Mouse (Mus musculus) C2C12 (cell line): ENCODE measurements around the gene Atp6v1a. TPM values are rescaled to one million over a fixed set of nuclear protein-coding genes. Genes with fewer than 3 reads are reported as not detected.

ENCODE experiments used
- H3K27me3 ChIP-seq: one replicate; pipeline ENCODE4 v1.6.1; 2011; ENCODE audit not compliant: control insufficient read depth, insufficient read depth, insufficient read length
- H3K36me3 ChIP-seq: one replicate; pipeline ENCODE4 v1.6.1; 2011; ENCODE audit not compliant: control insufficient read depth, insufficient read depth
- H3K4me3 ChIP-seq: one replicate; pipeline ENCODE4 v1.5.1; 2011; ENCODE audit warnings: mild to moderate bottlenecking, control low read depth; ENCODE audit not compliant: poor library complexity, insufficient read depth, severe bottlenecking
- H3K79me2 ChIP-seq: one replicate; pipeline ENCODE4 v1.6.1; 2011; ENCODE audit not compliant: control insufficient read depth, insufficient read depth
- H3K79me3 ChIP-seq: one replicate; pipeline ENCODE4 v1.6.1; 2011; ENCODE audit warnings: low read depth, control low read depth
- H3ac ChIP-seq: one replicate; pipeline ENCODE3; 2011; ENCODE audit warnings: low read depth; ENCODE audit not compliant: control insufficient read depth, insufficient read length
- CEBPB ChIP-seq: IDR thresholded peaks from one replicate; pipeline ENCODE4 v1.6.1; 2011; ENCODE audit warnings: low read depth, mild to moderate bottlenecking, control low read depth, moderate library complexity
- CTCF ChIP-seq: IDR thresholded peaks from one replicate; pipeline ENCODE4 v1.5.1; 2011; ENCODE audit not compliant: control insufficient read depth, insufficient read depth, insufficient read length
- FOSL1 ChIP-seq: IDR thresholded peaks from one replicate; pipeline ENCODE4 v1.8.0; 2011; ENCODE audit warnings: mild to moderate bottlenecking, low read length; ENCODE audit not compliant: poor library complexity, insufficient read depth, severe bottlenecking
- MAX ChIP-seq: IDR thresholded peaks from one replicate; pipeline ENCODE4 v1.6.1; 2011; ENCODE audit warnings: mild to moderate bottlenecking, control low read depth
- MYOD1 ChIP-seq: IDR thresholded peaks from one replicate; pipeline ENCODE4 v1.6.1; 2011; ENCODE audit warnings: low read depth; ENCODE audit not compliant: control insufficient read depth, insufficient read length
- MYOG ChIP-seq: IDR thresholded peaks from one replicate; pipeline ENCODE4 v1.6.1; 2011; ENCODE audit not compliant: control insufficient read depth, insufficient read length; ENCODE audit errors: extremely low read depth
- USF1 ChIP-seq: IDR thresholded peaks from one replicate; pipeline ENCODE4 v1.6.1; 2011; ENCODE audit warnings: low read depth, mild to moderate bottlenecking, control low read depth, moderate library complexity
- polyA plus RNA-seq: library from polyadenylated mRNA; unstranded; fragments of >200 nt; fragmentation: generic; extraction: Trizol; gene quantifications from one replicate; pipeline ENCODE4 v1.2.1, GENCODE M21; 2012; ENCODE audit warnings: missing spikeins

Atp6v1a gene
- polyA plus RNA-seq, 1 experiment = 29.1 TPM

- Histone ChIP-seq H3K79me3 (peaks cover 22% of the 10 kb centered on the region), H3K79me2 (peaks cover 59% of the 10 kb centered on the region), H3K4me3 (no peak overlapping the region), H3ac (no peak overlapping the region), H3K27me3 (no peaks in the 10 kb centered on the region), H3K36me3 (no peaks in the 10 kb centered on the region)
- no peak for TF ChIP-seq MYOG
- TF ChIP-seq MAX = no peak
- no peak for TF ChIP-seq USF1
Measured at GRCm38 (mm10) chr16:44132300-44132699, 7.2 kb downstream of the Atp6v1a start.

- Histone ChIP-seq H3K79me3 (peaks cover 23% of the 10 kb centered on the region), H3K36me3 (no peaks in the 10 kb centered on the region), H3K79me2 (peaks cover 52% of the 10 kb centered on the region), H3K27me3 (no peaks in the 10 kb centered on the region), H3K4me3 (no peak overlapping the region), H3ac (no peak overlapping the region)
- no peak for TF ChIP-seq CTCF
- TF ChIP-seq FOSL1 = no peak
- TF ChIP-seq MAX = no peak
- no peak for TF ChIP-seq USF1
- TF ChIP-seq MYOD1 = peak; percentile 63
- no peak for TF ChIP-seq CEBPB
- TF ChIP-seq MYOG = no peak
Measured at GRCm38 (mm10) chr16:44126437-44126836, 13.1 kb downstream of the Atp6v1a start.

- H3K4me3 ChIP-seq = no peak overlapping the region
- TF ChIP-seq CTCF (no peak), CEBPB (no peak)
- H3K36me3 ChIP-seq = no peaks in the 10 kb centered on the region
- no peaks in the 10 kb centered on the region for H3K27me3 ChIP-seq
- peaks cover 48% of the 10 kb centered on the region for H3K79me2 ChIP-seq
- H3K79me3 ChIP-seq = peaks cover 20% of the 10 kb centered on the region
- H3ac ChIP-seq = no peak overlapping the region
Measured at GRCm38 (mm10) chr16:44125436-44125835, 14.1 kb downstream of the Atp6v1a start.

GRCm38 (mm10) chr16:44124713-44125112 is 14.8 kb downstream of the Atp6v1a start:
- Histone ChIP-seq H3K79me3 (peaks cover 20% of the 10 kb centered on the region), H3K27me3 (no peaks in the 10 kb centered on the region), H3K79me2 (peaks cover 43% of the 10 kb centered on the region), H3K4me3 (no peak overlapping the region), H3K36me3 (peaks cover 4% of the 10 kb centered on the region), H3ac (no peak overlapping the region)
- TF ChIP-seq MYOD1 (no peak), CTCF (no peak), MYOG (no peak), FOSL1 (no peak), MAX (no peak), USF1 (no peak), CEBPB (no peak)

- Histone ChIP-seq H3K36me3 (peaks cover 4% of the 10 kb centered on the region), H3ac (no peak overlapping the region), H3K4me3 (no peak overlapping the region), H3K79me2 (peaks cover 43% of the 10 kb centered on the region), H3K27me3 (no peaks in the 10 kb centered on the region), H3K79me3 (peaks cover 19% of the 10 kb centered on the region)
- TF ChIP-seq FOSL1 = no peak
- no peak for TF ChIP-seq MYOD1
- no peak for TF ChIP-seq CEBPB
- no peak for TF ChIP-seq USF1
- TF ChIP-seq CTCF = no peak
- TF ChIP-seq MYOG = no peak
- no peak for TF ChIP-seq MAX
Measured at GRCm38 (mm10) chr16:44123786-44124185, 15.7 kb downstream of the Atp6v1a start.

- Histone ChIP-seq H3K36me3 (peaks cover 4% of the 10 kb centered on the region), H3K79me3 (peaks cover 18% of the 10 kb centered on the region), H3K27me3 (no peaks in the 10 kb centered on the region), H3K4me3 (no peak overlapping the region), H3ac (no peak overlapping the region), H3K79me2 (peaks cover 37% of the 10 kb centered on the region)
- TF ChIP-seq USF1 (no peak), MAX (peak; percentile 33), CEBPB (no peak), MYOD1 (peak; percentile 76), CTCF (no peak), FOSL1 (no peak), MYOG (no peak)
Measured at GRCm38 (mm10) chr16:44122982-44123725, 16.4 kb downstream of the Atp6v1a start.
